Mouse (Mus musculus) T-helper 17 cell (primary cell): Measurements from ENCODE around the gene Flrt2.
"Not testable (repeated sequence)": the region's sequence is repeated elsewhere in the genome, so short reads cannot be mapped to it uniquely, and the experiment has no call there.

Source experiments
- in situ Hi-C, 2 experiments: fragments of 300-600 bp; cut with MboI, MseI; formaldehyde crosslinking; loops; 1 replicate in 1 of 2; 2 replicates in 1 of 2; pipeline ENCODE4 v1.15.1; 2025; ENCODE audit warnings: high pct_unique_total_duplicates in 2 of 2

Gene Flrt2

DNA sequence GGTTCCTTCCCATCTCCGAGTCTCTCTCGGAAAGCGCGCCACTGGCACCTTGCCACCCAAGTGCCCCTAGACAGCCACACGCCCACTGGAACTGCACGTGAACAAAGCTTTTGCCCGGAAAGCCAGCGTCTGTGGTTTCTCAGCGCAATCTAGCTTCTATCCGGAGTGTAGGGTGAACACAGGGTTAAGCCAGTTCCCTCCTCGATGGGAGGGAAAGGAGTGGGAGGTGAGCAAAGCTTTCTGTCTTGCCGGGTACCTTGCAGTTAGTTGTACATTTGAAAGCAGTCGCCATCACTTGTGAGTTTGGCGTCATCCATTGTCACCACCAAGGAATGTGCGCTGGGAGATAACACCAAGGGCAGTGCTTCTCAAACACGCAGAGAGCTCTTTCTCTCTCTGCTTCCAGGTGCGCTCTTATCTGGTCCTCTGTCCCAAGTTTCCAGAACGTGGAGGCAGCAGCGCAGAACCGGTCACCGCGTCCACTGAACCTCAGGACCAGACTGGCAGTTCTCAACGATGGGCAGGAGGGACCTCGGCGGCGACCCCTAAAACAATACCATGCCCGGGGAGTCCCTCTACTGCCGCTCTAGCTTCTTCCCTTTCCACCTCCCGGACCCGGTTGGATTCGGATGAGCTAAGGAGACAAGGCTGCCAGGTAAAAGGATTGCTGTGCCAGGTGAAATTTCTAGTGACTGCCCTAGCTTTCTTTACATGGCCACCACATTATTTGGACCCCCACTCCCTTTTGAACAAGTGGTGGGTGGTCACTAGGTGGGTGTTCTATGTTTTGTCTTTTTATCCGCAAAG is at the start of gene Flrt2:
Gene Flrt2, plus strand, starts transcription at position 266 of the 807 bp plus-strand sequence.
- in situ Hi-C loops = no loop called here

DNA sequence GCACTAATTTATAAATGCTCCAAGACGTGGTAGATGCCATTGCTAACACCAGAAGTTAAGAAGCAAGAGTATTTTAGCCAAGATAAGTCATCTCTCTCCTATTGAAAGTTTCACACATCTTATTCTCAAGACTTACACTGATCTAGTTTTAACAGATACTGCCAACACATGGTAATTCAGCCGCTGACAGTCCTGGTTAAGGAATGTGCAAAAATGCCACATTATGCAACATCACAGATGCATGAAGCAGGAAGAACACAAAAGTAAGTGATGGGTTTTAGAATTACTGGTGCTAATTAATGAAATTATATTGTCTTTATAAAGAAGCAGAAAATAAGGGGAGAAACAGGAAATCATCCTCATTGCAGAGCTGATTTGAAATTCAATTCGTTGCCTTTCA is 49.8 kb upstream of the Flrt2 start:
- in situ Hi-C loops = no loop called here

DNA sequence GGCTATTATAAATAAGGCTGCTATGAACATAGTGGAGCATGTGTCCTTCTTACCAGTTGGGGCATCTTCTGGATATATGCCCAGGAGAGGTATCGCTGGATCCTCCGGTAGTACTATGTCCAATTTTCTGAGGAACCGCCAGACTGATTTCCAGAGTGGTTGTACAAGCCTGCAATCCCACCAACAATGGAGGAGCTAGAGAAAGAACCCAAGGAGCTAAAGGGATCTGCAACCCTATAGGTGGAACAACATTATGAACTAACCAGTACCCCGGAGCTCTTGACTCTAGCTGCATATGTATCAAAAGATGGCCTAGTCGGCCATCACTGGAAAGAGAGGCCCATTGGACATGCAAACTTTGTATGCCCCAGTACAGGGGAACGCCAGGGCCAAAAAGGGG is 44.8 kb upstream of the Flrt2 start:
- in situ Hi-C loops = not testable (repeated sequence)

DNA sequence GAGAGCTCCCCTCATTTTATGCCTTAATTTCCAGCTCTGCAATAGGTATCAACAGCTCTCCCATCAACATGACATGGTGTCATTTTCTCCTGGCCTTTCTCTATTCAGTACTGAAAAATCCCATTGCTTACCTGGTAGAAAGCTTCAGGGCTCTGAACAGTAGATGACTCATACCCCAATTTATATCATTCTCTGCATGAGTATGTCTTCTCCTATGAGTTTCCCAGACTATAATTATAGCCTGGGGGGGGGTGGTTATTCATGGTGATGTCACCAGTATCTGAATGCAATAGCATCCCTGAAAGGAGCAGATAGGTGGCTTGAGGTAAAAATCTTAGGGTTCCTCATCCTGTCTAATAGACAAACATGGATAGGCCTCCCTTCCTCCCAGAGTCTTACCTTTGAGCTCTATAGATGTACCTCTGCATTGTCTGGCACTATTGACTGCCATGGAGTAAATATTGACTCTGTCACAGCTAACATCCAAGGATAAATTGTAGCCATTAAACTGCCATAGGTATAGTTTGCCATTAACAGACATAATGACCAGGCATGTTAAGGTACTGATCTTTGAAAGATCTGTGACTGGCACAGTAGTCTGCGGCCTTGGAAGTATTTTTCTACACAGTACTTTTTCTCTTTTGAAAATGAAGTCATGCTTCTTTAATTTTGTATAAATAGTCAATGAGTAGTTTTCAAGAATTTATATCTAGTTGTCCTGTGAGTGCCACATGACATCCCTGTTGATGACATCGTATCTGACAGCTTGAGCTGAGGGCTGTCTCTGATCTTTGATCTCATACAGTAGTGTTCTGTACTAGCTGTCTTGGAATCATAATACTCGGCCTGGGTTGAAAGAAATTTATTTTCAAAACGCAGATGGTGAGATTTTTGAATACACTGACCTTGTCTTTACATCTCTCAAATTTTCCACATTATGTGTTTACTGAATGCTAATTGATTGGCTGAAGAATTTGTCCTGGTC is 39.6 kb upstream of the Flrt2 start:
- in situ Hi-C loops = no loop called here

DNA sequence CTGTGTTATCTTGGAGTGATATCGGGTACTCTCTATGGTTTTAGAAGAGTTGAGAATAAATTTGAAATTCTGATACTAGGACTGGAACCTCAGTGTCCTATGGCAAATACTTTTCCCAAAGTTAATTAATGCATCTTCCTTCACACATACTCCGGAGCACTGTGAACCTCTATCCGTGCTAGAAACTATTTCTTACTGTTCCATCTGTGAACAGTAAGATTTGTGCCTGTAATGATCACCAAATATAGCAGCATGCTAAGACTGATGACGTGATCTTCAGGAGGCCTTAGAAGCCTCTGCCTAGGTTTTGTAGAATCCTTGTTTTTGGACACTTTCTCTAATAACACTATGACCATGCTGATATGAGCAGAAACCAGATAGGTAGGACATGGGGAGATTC is 35.4 kb upstream of the Flrt2 start:
- in situ Hi-C loops = no loop called here

DNA sequence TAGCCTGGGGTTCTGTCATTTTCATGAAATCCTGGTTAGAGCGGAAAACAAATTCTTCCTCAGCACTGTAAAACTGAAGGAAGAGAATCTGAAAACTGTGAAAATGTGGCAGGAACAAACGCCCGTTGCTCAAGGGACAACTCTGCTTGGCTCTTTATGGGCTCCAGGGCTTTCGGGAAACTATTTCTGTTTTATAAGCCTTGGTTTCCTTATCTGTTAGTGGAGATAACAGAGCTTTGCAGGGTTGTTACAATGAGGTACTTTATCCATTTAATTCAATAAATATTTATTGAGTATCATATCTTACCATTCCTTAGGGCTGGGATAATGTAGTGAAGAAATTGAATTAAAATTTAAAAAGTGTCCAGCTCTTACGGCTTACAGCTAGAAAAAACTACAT is 24.7 kb upstream of the Flrt2 start:
- in situ Hi-C loops = no loop called here

DNA sequence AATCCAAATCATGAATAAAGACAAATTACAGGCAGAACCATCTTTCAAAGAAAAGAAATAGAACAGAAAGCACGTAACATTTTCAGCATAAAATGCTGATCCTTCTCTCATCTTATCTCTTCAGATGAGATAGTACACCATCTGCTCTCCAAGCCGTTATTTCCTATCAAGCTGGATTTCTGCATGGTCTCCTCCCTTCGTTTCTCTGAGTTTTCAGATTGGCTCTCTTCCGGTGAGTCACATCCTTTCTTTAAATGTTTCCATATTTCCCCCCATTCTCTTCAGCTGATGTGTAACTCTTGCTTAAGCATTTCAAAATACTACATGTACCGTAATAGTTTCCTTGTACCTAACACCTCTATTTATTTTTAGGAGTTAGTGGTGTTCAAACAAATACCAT is 16.3 kb upstream of the Flrt2 start:
- in situ Hi-C loops = no loop called here

DNA sequence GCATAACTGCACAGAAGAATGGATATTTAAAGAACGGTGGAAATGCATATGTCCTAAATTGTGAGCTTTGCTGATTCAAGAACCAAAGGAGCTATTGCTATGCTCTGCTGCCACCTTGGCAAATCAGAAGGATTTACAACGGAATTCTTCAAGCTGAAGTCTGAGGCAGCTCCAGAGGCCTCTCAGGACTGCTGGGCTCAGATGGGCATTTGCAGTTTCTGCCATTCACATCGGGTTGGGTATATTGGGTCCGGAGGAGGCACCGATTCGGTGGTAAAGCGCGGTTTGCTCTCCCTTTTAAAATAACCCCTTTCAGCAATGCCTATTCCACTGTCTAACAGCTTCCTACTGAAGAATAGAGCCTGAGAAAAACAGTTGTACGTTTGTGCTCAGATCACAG is 1.2 kb upstream of the Flrt2 start:
- in situ Hi-C loops = no loop called here

DNA sequence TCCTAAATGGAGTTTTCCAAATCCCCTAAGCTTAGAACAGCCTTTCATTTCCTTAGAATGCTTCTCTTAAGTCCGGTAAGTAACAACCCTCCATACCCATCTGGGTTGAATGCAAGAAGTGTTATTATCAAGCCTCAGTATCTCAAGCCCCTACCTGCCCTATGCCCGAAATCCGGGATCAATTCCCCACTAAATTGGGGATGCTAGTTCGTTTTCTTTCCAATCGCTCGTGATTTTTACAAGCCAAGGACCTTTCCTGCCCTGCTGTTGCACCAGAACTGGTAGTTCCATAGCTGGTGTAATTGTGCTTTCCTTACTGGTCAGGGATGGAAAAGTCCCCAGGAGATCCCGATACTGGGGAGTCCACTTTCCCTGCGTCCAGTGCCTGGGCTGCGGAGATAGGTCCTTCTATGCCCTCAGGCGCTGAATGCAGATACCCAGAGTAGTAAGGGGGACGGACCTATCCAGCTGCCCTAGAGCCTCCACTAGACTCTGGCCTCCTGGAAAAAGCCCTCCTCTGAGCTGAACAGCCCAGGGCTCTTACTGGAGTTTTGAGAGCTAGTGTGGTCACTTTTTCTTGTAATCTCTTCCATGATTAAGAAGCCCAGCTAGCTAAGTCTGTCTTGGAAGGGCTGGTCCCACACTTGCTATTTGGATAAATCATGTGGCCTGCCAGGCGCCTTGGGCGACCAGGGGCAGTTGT is 1.1 kb downstream of the Flrt2 start:
- in situ Hi-C loops = no loop called here

DNA sequence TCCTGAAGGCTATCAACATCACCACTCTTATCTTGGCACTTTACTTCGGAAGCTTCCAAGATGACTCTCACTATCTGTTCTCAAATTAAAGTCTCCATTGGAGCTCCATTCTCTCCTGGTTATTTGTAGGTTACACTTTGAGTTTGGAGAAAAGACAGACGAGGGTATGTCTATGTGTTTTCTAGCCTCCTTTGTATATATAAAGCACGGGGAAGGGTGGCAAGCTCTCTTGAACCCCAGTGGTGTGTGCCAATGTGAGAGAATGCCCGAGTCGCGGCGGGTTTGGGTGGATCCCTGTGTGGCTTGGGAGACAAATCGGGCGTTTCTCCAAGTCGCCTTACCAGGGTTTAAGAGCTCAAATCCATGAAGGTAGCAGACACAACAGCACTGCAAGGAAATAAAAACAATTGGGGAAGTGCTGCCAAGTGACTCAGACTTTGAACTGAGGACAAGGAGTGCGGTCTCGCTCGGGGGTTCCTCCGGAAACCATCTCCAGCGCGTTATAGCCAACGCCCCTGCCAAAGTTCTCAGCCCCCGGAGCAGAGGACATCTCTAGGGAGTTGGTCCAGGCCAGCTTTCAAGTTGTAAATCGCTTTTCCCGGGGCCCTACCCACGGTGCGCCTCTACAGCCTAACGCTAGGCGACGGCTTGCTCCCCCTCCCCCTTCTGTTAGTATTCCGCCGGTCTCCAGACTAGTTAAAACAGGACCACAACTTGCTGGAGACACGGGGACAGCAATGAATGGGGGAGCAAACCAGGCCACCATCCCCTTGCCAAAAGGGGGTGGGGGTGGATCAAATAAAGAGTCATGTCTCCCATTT is 1.8 kb downstream of the Flrt2 start:
- in situ Hi-C loops = no loop called here

DNA sequence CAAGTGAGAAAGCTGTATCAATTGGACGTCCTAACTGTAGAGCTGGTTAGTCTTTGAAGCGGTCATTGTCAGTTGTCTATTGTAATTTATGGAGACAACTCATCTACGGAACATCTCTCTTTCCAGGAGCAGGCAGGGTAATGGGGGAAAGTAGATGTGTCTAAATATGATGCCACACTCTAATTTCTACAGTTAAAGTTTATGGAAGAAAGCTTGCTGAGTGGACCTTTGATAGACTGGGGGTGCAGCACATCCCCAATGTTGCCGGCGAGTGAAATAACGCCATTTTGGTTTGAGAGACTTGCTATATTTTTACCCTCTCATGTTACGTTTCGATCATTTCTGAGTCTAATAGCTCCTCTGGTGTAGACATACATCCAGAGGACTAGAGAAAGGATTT is 2.5 kb downstream of the Flrt2 start:
- in situ Hi-C loops = no loop called here

DNA sequence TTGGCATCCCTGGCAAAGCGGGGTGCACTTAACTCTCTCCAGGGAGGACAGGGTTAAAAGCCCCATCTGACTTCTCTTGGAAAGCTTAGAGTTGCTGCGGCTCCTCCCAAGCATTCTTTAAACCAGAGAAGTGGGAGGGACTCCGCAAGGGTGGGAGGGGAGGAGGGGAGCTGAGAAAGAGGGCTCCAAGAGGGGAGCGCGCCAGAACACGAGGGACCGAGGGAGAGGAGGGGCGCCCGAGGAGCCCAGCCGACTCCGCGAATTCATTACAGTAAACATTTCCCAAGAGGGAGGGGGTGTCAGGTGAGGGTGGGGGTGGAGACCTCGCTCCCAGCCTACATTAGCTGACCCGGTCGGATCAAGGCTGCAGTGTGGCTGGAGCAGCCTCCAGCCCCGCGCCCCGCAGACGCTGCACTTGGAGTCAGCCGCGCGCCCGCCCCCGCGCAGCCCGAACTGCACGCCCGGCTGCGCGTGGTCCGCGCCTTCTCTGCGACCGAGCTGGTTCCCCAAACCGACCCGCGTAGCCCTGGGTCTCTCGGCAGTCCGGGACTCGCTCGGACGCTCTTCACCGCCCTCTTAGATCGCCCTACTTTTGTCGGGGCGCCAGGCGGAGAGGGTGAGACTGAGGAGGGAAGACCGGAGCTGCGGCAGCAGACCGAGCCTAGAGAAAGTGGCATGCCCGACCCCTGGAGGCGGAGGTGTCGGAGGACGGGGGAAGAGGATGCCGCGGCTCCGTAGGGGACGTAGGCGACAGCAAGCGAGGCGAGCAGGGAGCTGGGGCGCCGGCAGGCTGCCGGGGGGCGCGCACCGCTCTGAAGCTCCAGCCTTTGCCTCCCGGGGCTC is 3.2 kb downstream of the Flrt2 start:
- in situ Hi-C loops = no loop called here

DNA sequence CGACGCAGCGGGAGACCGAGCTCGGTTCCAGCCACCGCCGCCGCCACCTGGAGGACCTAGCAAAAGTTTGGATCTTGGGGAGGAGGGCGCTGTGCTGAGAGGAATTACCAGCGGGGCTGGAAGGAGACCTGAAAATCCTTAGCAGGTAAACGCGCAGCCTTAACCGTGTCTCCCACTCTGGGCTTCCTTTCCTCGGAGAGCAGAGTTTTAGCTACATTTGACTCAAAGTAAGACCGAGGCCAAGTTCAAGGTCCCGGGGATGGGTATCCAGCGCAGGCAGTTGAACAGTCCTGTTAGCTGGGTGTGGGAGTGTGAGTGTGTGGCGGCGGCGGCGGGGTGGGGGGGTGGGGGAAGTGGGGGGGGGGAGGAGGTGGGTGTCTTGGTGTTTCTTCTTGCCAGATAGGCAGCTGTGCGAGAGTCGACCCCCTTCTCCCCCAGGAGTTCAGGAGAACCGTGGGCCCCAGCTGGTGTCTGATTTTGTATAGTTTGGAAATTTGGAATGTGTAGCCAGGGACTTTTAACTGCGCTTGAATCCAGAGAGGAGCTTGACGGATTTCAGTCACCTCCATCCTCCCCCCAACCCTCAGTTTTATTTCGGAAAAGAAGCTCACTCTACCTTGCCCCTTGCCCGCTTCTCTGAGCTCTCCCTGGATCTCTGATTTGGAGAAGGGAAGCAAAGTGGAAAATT is 4.0 kb downstream of the Flrt2 start:
- in situ Hi-C loops = no loop called here

DNA sequence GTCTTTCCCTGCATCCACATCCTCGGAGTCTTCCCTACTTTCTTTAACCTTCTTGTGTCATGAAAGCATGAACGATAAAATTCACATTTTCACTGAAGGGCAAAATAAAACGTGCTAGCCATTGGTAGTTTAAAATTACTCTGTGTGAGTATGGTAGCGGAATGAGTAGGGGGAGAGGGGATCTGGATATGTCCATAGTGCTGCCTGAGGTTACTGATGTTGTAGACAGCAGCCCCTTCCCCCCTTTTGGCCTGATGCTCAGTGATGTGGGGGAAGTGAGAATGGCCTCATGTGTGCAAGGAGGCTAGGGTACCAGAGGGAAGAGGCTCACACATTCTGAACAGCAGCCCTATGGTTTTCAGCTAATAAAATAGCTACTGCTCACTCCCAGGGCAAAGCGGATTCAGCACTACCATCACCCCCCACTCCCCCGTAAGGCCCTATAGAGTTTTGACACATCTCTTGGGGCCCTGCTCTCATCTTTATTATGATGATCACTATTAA is 4.5 kb downstream of the Flrt2 start:
- in situ Hi-C loops = no loop called here

DNA sequence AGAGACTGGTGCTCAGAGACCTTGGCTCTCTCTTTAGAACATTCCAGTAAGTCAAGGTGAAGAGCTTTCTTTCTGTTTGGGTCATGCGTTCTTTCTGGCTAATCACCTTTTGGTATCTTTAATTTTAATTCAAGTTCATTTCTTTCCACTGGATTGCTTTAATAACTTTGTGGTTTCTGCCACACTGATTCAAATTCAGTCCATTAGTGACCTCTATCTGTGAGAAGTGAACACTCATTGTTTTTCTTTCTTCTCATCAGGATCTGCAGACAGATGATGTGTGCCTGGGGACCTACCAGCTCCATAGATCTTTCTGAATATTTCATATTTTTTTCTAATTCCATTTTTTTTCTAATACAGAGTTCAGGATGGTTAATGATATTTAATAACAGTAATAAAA is 6.5 kb downstream of the Flrt2 start:
- in situ Hi-C loops = no loop called here

DNA sequence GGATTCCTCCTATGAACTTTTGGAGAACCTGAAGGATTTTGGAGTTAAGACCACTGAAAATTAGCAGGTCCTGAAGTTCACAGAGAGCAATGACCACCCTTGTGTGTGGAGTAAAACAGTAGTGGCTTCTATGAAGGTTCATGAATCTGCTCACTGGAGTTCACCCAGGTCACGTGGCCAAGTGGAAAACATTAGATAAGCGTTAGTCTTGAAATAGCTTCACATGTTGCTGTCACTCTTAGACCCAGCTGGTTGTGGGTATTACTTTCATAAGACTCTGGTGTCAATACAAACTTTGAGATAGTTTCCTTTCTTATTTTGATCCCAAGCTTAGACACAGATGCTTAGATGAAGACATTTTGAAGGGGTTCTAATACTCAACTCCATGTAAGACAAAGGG is 8.7 kb downstream of the Flrt2 start:
- in situ Hi-C loops = no loop called here

DNA sequence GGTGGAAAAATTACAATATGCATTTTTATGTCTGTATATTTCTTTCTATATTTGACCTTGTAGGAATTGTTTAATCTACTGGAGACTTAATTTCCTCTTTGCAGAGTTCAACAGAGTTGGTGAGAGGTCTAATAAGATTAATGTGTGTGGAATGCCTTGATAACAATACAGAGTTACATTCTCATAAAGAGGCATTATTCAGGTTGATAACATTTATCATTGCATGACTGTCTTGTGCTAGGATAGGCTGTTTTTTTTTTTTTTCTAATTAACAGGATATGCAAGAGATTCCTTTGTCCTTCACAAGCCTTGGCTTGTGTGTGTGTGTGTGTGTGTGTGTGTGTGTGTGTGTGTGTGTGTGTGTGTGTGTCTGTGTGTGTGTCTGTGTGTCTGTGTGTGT is 9.6 kb downstream of the Flrt2 start:
- in situ Hi-C loops = no loop called here

DNA sequence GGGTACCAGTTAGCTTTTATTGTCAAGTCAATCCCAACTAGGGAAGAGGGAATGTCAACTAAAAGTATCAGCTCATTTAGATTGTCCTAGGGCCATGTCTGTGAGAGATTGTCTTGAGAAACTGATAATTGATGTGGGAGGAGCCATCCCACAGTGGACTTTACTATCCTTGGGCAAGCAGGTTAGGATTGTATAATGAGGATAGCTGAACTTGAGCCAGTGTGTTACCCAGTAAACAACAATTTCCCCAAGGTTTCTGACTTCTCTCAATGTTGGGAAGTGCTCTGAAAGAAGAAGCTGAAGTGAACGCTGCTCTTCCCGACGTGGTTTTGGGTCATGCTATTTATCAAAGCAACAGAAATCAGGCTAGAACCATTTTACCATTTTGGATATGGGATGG is 13.0 kb downstream of the Flrt2 start:
- in situ Hi-C loops = no loop called here

DNA sequence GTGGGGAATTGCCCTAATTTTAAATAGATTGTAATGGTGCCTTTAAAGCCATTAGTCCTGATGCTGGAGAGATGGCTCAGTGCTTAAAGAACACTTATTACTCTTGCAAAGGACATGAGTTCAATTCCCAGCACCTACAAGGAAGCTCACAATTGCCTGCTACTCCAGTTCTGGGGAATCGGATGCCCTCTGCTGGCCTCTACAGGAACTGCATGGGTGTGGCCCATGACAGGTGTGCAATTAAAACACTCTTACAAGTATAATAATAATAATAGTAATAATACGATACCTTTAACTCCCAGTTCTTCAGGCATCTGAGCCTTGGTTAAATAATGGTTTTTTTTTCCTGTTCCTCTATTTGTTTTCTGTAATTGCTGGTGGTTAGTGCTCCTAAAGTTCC is 31.2 kb downstream of the Flrt2 start:
- in situ Hi-C loops = no loop called here

DNA sequence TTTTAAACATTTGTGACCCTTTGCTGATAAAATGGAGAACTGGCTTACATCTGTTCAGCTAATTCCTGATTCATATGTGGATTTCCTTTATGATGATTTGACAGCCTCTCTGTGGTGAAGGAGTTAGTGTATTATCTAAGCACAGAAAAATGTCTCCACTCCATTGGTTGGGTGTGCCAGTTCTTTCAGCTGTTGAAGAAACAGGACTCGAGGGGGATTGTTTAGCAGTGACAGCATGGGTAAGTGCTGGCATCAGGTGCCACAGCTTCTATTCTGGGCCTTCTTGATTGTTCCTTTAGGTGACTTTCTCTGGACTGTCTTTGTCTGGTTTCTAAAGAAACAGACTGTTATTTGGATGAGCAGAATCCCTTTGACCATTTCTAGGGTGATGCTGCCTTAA is 42.0 kb downstream of the Flrt2 start:
- in situ Hi-C loops = no loop called here
